Mouse (Mus musculus): ENCODE results near the gene Prodh2. TPM values are rescaled to one million over a fixed set of nuclear protein-coding genes. Genes with fewer than 3 reads are reported as not detected.
A peak's percentile ranks its signal among the peaks of the same experiment; 100 is the strongest.

Gene Prodh2
- polyA plus RNA-seq, 1 experiment, result 0.58 TPM

DNA sequence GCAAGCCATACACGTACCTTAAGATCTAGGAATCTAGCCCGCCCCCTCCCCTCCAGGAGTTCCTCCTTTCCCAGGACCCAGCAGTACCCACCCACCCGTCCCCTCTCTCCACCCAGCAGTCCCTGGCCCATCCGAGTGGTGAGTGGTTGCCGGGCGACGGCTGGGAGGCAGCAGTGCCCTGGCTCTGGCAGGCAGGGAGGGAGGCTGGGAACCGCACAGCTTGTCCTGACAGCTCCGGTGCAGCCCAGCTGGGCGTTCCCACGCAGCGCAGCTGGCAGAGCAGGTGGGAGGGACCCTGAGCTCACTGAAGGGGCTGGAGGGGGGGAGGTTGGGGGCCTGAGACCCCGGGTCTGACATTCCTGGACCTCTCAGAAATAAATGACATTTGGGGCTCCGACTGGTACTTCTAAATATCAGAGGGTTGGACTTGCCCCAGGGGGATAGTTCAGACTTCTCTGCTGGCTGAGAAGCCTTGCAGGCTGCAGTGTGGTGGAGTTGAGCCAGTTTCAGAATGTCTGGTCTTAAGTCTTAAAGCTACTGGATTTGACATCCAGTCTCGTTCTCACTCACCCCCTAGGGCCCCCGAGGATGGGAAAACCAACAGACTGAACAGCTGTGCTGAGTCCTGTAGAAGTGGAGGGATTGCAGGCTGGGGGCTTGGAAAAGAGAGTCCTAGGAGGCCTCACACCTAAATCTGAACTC, 35.6 kb upstream of the Prodh2 start, which contains the start of the genes Kirrel2 and Nphs1:
TSS of gene Kirrel2 (minus strand) at position 62 of the 702 bp plus-strand sequence.
TSS of gene Nphs1 (plus strand) at position 687 of the 702 bp plus-strand sequence.
- no peak for TF ChIP-seq POLR2A (IDR thresholded peaks at IDR 0.05; ENCODE audit: insufficient read depth, low read length)
- no peak for TF ChIP-seq EP300 (IDR thresholded peaks at IDR 0.05; ENCODE audit: insufficient read depth, low read depth, low read length)
- TF ChIP-seq CTCF (IDR thresholded peaks at IDR 0.05; ENCODE audit: low read depth, low read length), result no peak
- Histone ChIP-seq H3K4me3 (ENCODE audit: low read depth, low read length) (peak within 1 kb of the TSS; percentile 68), H3K27ac (ENCODE audit: insufficient read depth, low read length) (peak within 1 kb of the TSS; percentile 2; the same call in 1 of the 2 replicates)

DNA sequence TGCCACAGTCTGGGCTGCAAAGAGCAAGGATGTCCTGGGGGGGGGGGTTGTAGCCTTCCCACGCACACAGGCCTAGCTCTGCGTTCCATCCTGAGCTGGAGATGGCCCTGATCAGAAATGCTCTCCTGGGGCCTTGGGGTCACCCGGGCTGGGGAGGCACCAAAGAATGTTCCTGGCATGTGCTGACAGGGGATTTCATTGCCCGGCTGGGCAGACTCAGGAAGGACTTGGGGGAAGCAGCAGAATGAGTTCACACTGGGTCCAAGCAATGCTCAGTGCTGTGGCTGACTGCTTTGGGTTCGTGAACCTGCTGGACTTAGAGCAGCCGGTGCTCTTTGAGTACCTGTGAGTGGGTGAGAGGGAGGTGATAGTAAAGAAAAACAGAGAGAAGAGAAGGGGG, 33.9 kb upstream of the Prodh2 start:
- Histone ChIP-seq H3K27me3 (ENCODE audit: control insufficient read depth, insufficient read depth, low read length, poor library complexity, severe bottlenecking) (no peaks in the 10 kb centered on the region), H3K4me3 (ENCODE audit: low read depth, low read length) (no peak overlapping the region), H3K36me3 (ENCODE audit: control insufficient read depth, insufficient read depth, low read length, poor library complexity, severe bottlenecking) (no peaks in the 10 kb centered on the region), H3K4me1 (ENCODE audit: control insufficient read depth, insufficient read depth, low read length) (peaks cover 18% of the 10 kb centered on the region), H3K9me3 (replicated peaks; ENCODE audit: control insufficient read depth, insufficient read depth, low read length, poor library complexity, severe bottlenecking) (no peaks in the 10 kb centered on the region), H3K9ac (ENCODE audit: low read depth, poor library complexity, severe bottlenecking) (no peak overlapping the region), H3K27ac (ENCODE audit: insufficient read depth, low read length) (no peak overlapping the region)
- TF ChIP-seq POLR2A (IDR thresholded peaks at IDR 0.05; ENCODE audit: insufficient read depth, low read length) (no peak), EP300 (IDR thresholded peaks at IDR 0.05; ENCODE audit: insufficient read depth, low read depth, low read length) (no peak), CTCF (IDR thresholded peaks at IDR 0.05; ENCODE audit: low read depth, low read length) (no peak)

More for the DNA sequence above, 35.6 kb upstream of the Prodh2 start, which contains the start of the genes Kirrel2 and Nphs1:
- no peaks in the 10 kb centered on the region; the same call in 1 of the 2 replicates for H3K36me3 ChIP-seq (ENCODE audit: control insufficient read depth, insufficient read depth, low read length, poor library complexity, severe bottlenecking)
- no peaks in the 10 kb centered on the region for H3K27me3 ChIP-seq (ENCODE audit: control insufficient read depth, insufficient read depth, low read length, poor library complexity, severe bottlenecking)
- peaks cover 19% of the 10 kb centered on the region for H3K4me1 ChIP-seq (ENCODE audit: control insufficient read depth, insufficient read depth, low read length)
- H3K9me3 ChIP-seq (replicated peaks; ENCODE audit: control insufficient read depth, insufficient read depth, low read length, poor library complexity, severe bottlenecking), result no peaks in the 10 kb centered on the region
- H3K9ac ChIP-seq (ENCODE audit: low read depth, poor library complexity, severe bottlenecking), result peak within 1 kb of the TSS; percentile 68

DNA sequence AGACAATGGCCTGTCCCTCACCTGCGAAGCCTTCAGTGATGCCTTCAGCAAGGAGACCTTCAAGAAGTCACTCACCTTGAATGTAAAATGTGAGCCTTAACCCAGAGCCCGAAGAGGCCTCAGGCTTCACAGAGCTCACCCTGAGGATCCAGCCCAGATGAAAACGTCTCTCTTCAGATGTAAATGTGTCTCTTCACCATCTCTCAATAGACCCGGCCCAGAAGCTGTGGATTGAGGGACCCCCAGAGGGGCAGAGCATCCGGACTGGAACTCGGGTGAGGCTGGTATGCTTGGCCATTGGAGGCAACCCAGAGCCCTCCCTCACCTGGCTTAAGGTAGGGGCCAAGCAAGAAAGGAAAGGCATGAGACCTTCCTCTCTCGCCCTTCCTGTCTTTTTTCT, 29.9 kb upstream of the Prodh2 start:
- Histone ChIP-seq H3K27me3 (ENCODE audit: control insufficient read depth, insufficient read depth, low read length, poor library complexity, severe bottlenecking) (no peaks in the 10 kb centered on the region), H3K4me3 (ENCODE audit: low read depth, low read length) (no peak overlapping the region), H3K4me1 (ENCODE audit: control insufficient read depth, insufficient read depth, low read length) (peaks cover 17% of the 10 kb centered on the region), H3K36me3 (ENCODE audit: control insufficient read depth, insufficient read depth, low read length, poor library complexity, severe bottlenecking) (peaks cover 3% of the 10 kb centered on the region; the same call in 1 of the 2 replicates), H3K9ac (ENCODE audit: low read depth, poor library complexity, severe bottlenecking) (no peak overlapping the region), H3K27ac (ENCODE audit: insufficient read depth, low read length) (peak overlapping the region; percentile 96), H3K9me3 (replicated peaks; ENCODE audit: control insufficient read depth, insufficient read depth, low read length, poor library complexity, severe bottlenecking) (no peaks in the 10 kb centered on the region)
- TF ChIP-seq POLR2A (IDR thresholded peaks at IDR 0.05; ENCODE audit: insufficient read depth, low read length) (no peak), EP300 (IDR thresholded peaks at IDR 0.05; ENCODE audit: insufficient read depth, low read depth, low read length) (peak; percentile 100)

DNA sequence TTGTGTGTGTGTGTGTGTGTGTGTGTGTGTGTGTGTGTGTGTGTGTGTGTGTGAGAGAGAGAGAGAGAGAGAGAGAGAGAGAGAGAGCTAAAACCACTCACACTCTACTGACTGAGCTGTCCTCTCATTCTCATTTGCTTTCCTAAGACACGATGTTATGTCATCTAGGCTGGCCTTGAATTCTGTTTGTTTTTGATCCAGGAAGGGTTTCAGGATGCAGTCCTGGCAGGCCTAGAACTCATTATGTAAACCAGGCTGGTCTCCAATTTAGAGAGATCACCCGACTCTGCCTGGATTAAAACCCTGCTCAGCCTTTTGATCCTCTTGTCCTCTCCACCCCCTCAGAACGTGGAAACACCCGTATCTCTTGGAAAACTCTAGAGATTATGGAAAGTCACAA, 29.4 kb upstream of the Prodh2 start:
- H3K4me1 ChIP-seq (ENCODE audit: control insufficient read depth, insufficient read depth, low read length), result peaks cover 17% of the 10 kb centered on the region

DNA sequence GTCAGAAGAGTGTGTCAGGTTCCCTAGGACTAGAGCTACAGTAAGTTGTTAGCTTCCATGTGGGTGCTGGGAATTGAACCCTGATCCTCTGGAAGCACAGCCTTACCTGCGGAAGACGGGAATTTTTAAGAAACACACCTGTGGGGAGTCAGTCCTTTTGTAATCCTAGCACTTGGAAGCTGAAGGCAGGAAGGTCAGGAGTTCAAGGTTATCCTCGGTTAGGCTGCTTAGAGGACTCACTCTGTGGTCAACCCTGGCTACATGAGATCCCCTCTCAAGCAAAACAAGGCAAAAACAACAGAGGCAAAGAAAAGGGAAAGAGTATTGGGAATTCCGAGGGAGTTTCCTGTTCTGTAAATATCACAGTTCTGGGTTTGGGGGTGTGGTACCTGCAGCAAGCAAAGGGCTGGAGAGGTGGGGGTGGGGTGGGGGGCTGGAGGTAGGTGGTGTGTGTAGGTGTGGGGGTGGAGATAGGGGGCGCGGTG, 28.6 kb upstream of the Prodh2 start:
- peak overlapping the region; percentile 87 for H3K27ac ChIP-seq (ENCODE audit: insufficient read depth, low read length)
- H3K36me3 ChIP-seq (ENCODE audit: control insufficient read depth, insufficient read depth, low read length, poor library complexity, severe bottlenecking), result peaks cover 4% of the 10 kb centered on the region; the same call in 1 of the 2 replicates
- peak overlapping the region; percentile 60; the same call in 1 of the 2 replicates for H3K9ac ChIP-seq (ENCODE audit: low read depth, poor library complexity, severe bottlenecking)
- H3K9me3 ChIP-seq (replicated peaks; ENCODE audit: control insufficient read depth, insufficient read depth, low read length, poor library complexity, severe bottlenecking), result no peaks in the 10 kb centered on the region
- H3K4me1 ChIP-seq (ENCODE audit: control insufficient read depth, insufficient read depth, low read length), result peaks cover 17% of the 10 kb centered on the region
- peak overlapping the region; percentile 61 for H3K4me3 ChIP-seq (ENCODE audit: low read depth, low read length)
- no peak for TF ChIP-seq CTCF (IDR thresholded peaks at IDR 0.05; ENCODE audit: low read depth, low read length)
- TF ChIP-seq EP300 (IDR thresholded peaks at IDR 0.05; ENCODE audit: insufficient read depth, low read depth, low read length), result peak; percentile 72
- H3K27me3 ChIP-seq (ENCODE audit: control insufficient read depth, insufficient read depth, low read length, poor library complexity, severe bottlenecking), result no peaks in the 10 kb centered on the region

More for the DNA sequence above, 29.4 kb upstream of the Prodh2 start:
- Histone ChIP-seq H3K27ac (ENCODE audit: insufficient read depth, low read length) (peak overlapping the region; percentile 96), H3K4me3 (ENCODE audit: low read depth, low read length) (no peak overlapping the region; the same call in 1 of the 2 replicates), H3K36me3 (ENCODE audit: control insufficient read depth, insufficient read depth, low read length, poor library complexity, severe bottlenecking) (peaks cover 3% of the 10 kb centered on the region; the same call in 1 of the 2 replicates), H3K9ac (ENCODE audit: low read depth, poor library complexity, severe bottlenecking) (peak overlapping the region; percentile 60; the same call in 1 of the 2 replicates), H3K27me3 (ENCODE audit: control insufficient read depth, insufficient read depth, low read length, poor library complexity, severe bottlenecking) (no peaks in the 10 kb centered on the region), H3K9me3 (replicated peaks; ENCODE audit: control insufficient read depth, insufficient read depth, low read length, poor library complexity, severe bottlenecking) (no peaks in the 10 kb centered on the region)
- TF ChIP-seq CTCF (IDR thresholded peaks at IDR 0.05; ENCODE audit: low read depth, low read length), result no peak
- TF ChIP-seq EP300 (IDR thresholded peaks at IDR 0.05; ENCODE audit: insufficient read depth, low read depth, low read length), result no peak
- TF ChIP-seq POLR2A (IDR thresholded peaks at IDR 0.05; ENCODE audit: insufficient read depth, low read length), result no peak

DNA sequence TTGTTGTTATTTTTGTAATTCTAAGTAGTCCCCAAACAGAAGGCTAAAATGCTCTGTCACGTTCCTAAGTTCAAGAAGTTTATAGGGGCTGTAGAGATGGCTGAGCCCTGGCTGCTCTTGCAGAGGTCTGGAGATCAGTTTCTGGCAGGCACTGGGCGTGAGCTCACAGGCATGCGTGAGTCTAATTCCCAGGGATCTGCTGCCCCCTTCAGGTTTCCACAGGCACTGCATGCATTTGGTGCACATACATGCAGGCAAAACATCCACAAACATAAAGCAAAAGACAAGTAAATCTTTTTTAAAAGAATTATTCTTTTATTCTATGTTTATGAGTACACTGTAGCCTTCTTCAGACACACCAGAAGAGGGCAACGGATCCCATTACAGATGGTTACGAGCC, 21.0 kb upstream of the Prodh2 start:
- no peaks in the 10 kb centered on the region for H3K27me3 ChIP-seq (ENCODE audit: control insufficient read depth, insufficient read depth, low read length, poor library complexity, severe bottlenecking)
- H3K27ac ChIP-seq (ENCODE audit: insufficient read depth, low read length), result no peak overlapping the region
- H3K4me1 ChIP-seq (ENCODE audit: control insufficient read depth, insufficient read depth, low read length), result peaks cover 2% of the 10 kb centered on the region
- no peaks in the 10 kb centered on the region for H3K9me3 ChIP-seq (replicated peaks; ENCODE audit: control insufficient read depth, insufficient read depth, low read length, poor library complexity, severe bottlenecking)
- TF ChIP-seq POLR2A (IDR thresholded peaks at IDR 0.05; ENCODE audit: insufficient read depth, low read length) (no peak), CTCF (IDR thresholded peaks at IDR 0.05; ENCODE audit: low read depth, low read length) (peak; percentile 80), EP300 (IDR thresholded peaks at IDR 0.05; ENCODE audit: insufficient read depth, low read depth, low read length) (no peak)
- peaks cover 42% of the 10 kb centered on the region for H3K36me3 ChIP-seq (ENCODE audit: control insufficient read depth, insufficient read depth, low read length, poor library complexity, severe bottlenecking)
- H3K9ac ChIP-seq (ENCODE audit: low read depth, poor library complexity, severe bottlenecking), result no peak overlapping the region
- no peak overlapping the region for H3K4me3 ChIP-seq (ENCODE audit: low read depth, low read length)

Data from ES-Bruce4 (cell line).